Mouse (Mus musculus): Measurements from ENCODE around the gene Muc3a. TPM values are rescaled to one million over a fixed set of nuclear protein-coding genes. Genes with fewer than 3 reads are reported as not detected.

Muc3a gene
- 0.80 and 1.2 TPM in 2 replicates for polyA plus RNA-seq (2012; rRNA removed)

GRCm38 (mm10) chr5:137212289-137212688, at the start of gene Muc3a:
Gene Muc3a (minus strand): TSS chr5:137212389.

Other genes with a start within 250 kb of the Muc3a start
- gene Cldn15, start 245.8 kb downstream of the Muc3a start, polyA plus RNA-seq (2012; rRNA removed), result 0.60 and 0.66 TPM in 2 replicates
- gene Plod3, start 225.4 kb downstream of the Muc3a start, polyA plus RNA-seq (2012; rRNA removed), result 87.0 and 99.5 TPM in 2 replicates
- 102 TPM in 2 replicates for gene Znhit1, start 224.4 kb downstream of the Muc3a start, polyA plus RNA-seq (2012; rRNA removed)
- gene Vgf, start 186.0 kb downstream of the Muc3a start, polyA plus RNA-seq (2012; rRNA removed), result 5.2 and 6.8 TPM in 2 replicates
- gene Ap1s1, start 166.3 kb downstream of the Muc3a start, polyA plus RNA-seq (2012; rRNA removed), result 178 and 202 TPM in 2 replicates
- 2.2 and 3.3 TPM in 2 replicates for gene Serpine1, start 140.1 kb downstream of the Muc3a start, polyA plus RNA-seq (2012; rRNA removed)
- 1.8 TPM in 2 replicates for gene Trim56, start 96.2 kb downstream of the Muc3a start, polyA plus RNA-seq (2012; rRNA removed)
- not detected in 2 replicates for gene Muc3, start 63.1 kb downstream of the Muc3a start, polyA plus RNA-seq (2012; rRNA removed)
- 16.9 and 25.6 TPM in 2 replicates for gene Ache, start 75.1 kb upstream of the Muc3a start, polyA plus RNA-seq (2012; rRNA removed)
- gene Ufsp1, start 82.2 kb upstream of the Muc3a start, polyA plus RNA-seq (2012; rRNA removed), result 10.2 and 11.9 TPM in 2 replicates
- 270 and 293 TPM in 2 replicates for gene Srrt, start 95.3 kb upstream of the Muc3a start, polyA plus RNA-seq (2012; rRNA removed)
- 30.8 and 46.3 TPM in 2 replicates for gene Trip6, start 102.0 kb upstream of the Muc3a start, polyA plus RNA-seq (2012; rRNA removed)
- gene Slc12a9, start 121.2 kb upstream of the Muc3a start, polyA plus RNA-seq (2012; rRNA removed), result 27.5 and 30.6 TPM in 2 replicates
- gene Ephb4, start 137.7 kb upstream of the Muc3a start, polyA plus RNA-seq (2012; rRNA removed), result 17.8 and 30.7 TPM in 2 replicates

Data from central nervous system, embryonic 14 days (tissue).